Mouse (Mus musculus): Measurements from ENCODE around the gene Olfr645. TPM values are rescaled to one million over a fixed set of nuclear protein-coding genes. Genes with fewer than 3 reads are reported as not detected.

Olfr645 gene
- polyA plus RNA-seq, 1 experiment from 2014 or later, result not detected

- no peaks in the 10 kb centered on the region for H3K9me3 ChIP-seq (ENCODE audit: control insufficient read depth, low read length)
- ATAC-seq, result no peak
- no peak within 1 kb of the TSS for H3K4me3 ChIP-seq (ENCODE audit: low read length)
- no peaks in the 10 kb centered on the region for H3K36me3 ChIP-seq (ENCODE audit: control insufficient read depth, insufficient read depth, low read length)
- H3K9ac ChIP-seq (ENCODE audit: low read depth, low read length), result no peak within 1 kb of the TSS
- H3K4me2 ChIP-seq (ENCODE audit: low read length), result no peak within 1 kb of the TSS
- no peaks in the 10 kb centered on the region for H3K4me1 ChIP-seq (ENCODE audit: control insufficient read depth, insufficient read depth, low read depth, low read length)
- no peaks in the 10 kb centered on the region for H3K27me3 ChIP-seq (replicated peaks; ENCODE audit: control insufficient read depth, insufficient read depth, low read length)
- no peak within 1 kb of the TSS for H3K27ac ChIP-seq (ENCODE audit: low read depth, low read length)
- 86% methylated on average over 1 of the region's 1 CpGs for WGBS
These were observed 50.1 kb downstream of the Olfr645 start, which contains the start of gene Olfr641 for GRCm38 (mm10) chr7:104035145-104035544. Olfr641 (plus strand) TSS chr7:104035445.

Other genes starting within 250 kb of the Olfr645 start
- not detected in 2 replicates for gene Hbb-bh2, start 244.9 kb downstream of the Olfr645 start, polyA plus RNA-seq (2015; fragmentation: Nextera tagmentation; extraction: Ambion mirVana)
- gene Hbb-bh1, start 242.3 kb downstream of the Olfr645 start, polyA plus RNA-seq (2015; fragmentation: Nextera tagmentation; extraction: Ambion mirVana), result 0.37 TPM in 1 of 2 replicates, not detected in the other
- gene Hbb-y, start 232.2 kb downstream of the Olfr645 start, polyA plus RNA-seq (2015; fragmentation: Nextera tagmentation; extraction: Ambion mirVana), result 13.4 and 35.4 TPM in 2 replicates
- not detected in 2 replicates for gene Olfr66, start 199.2 kb downstream of the Olfr645 start, polyA plus RNA-seq (2015; fragmentation: Nextera tagmentation; extraction: Ambion mirVana)
- not detected in 2 replicates for gene Olfr64, start 191.0 kb downstream of the Olfr645 start, polyA plus RNA-seq (2015; fragmentation: Nextera tagmentation; extraction: Ambion mirVana)
- gene Olfr65, start 182.0 kb downstream of the Olfr645 start, polyA plus RNA-seq (2015; fragmentation: Nextera tagmentation; extraction: Ambion mirVana), result not detected in 2 replicates
- not detected in 2 replicates for gene Olfr631, start 156.6 kb downstream of the Olfr645 start, polyA plus RNA-seq (2015; fragmentation: Nextera tagmentation; extraction: Ambion mirVana)
- not detected in 2 replicates for gene Olfr632, start 151.1 kb downstream of the Olfr645 start, polyA plus RNA-seq (2015; fragmentation: Nextera tagmentation; extraction: Ambion mirVana)
- gene Olfr633, start 141.0 kb downstream of the Olfr645 start, polyA plus RNA-seq (2015; fragmentation: Nextera tagmentation; extraction: Ambion mirVana), result not detected in 2 replicates
- gene Olfr635, start 114.3 kb downstream of the Olfr645 start, polyA plus RNA-seq (2015; fragmentation: Nextera tagmentation; extraction: Ambion mirVana), result not detected in 2 replicates
- not detected in 2 replicates for gene Olfr638, start 86.7 kb downstream of the Olfr645 start, polyA plus RNA-seq (2015; fragmentation: Nextera tagmentation; extraction: Ambion mirVana)
- 0.03 TPM in 1 of 2 replicates, not detected in the other for gene Olfr639, start 68.2 kb downstream of the Olfr645 start, polyA plus RNA-seq (2015; fragmentation: Nextera tagmentation; extraction: Ambion mirVana)
- gene Olfr640, start 59.9 kb downstream of the Olfr645 start, polyA plus RNA-seq (2015; fragmentation: Nextera tagmentation; extraction: Ambion mirVana), result not detected in 2 replicates
- not detected in 2 replicates for gene Olfr641, start 50.0 kb downstream of the Olfr645 start, polyA plus RNA-seq (2015; fragmentation: Nextera tagmentation; extraction: Ambion mirVana)
- gene Olfr642, start 32.8 kb downstream of the Olfr645 start, polyA plus RNA-seq (2015; fragmentation: Nextera tagmentation; extraction: Ambion mirVana), result not detected in 2 replicates
- gene 4930516K23Rik, start 24.0 kb downstream of the Olfr645 start, polyA plus RNA-seq (2015; fragmentation: Nextera tagmentation; extraction: Ambion mirVana), result not detected in 2 replicates
- gene Olfr644, start 13.6 kb downstream of the Olfr645 start, polyA plus RNA-seq (2015; fragmentation: Nextera tagmentation; extraction: Ambion mirVana), result not detected in 2 replicates
- not detected in 2 replicates for gene Olfr646, start 19.4 kb upstream of the Olfr645 start, polyA plus RNA-seq (2015; fragmentation: Nextera tagmentation; extraction: Ambion mirVana)
- gene Ubqln5, start 44.4 kb upstream of the Olfr645 start, polyA plus RNA-seq (2015; fragmentation: Nextera tagmentation; extraction: Ambion mirVana), result not detected in 2 replicates
- not detected in 2 replicates for gene Olfr643, start 51.9 kb upstream of the Olfr645 start, polyA plus RNA-seq (2015; fragmentation: Nextera tagmentation; extraction: Ambion mirVana)
- gene Ubqln3, start 57.8 kb upstream of the Olfr645 start, polyA plus RNA-seq (2015; fragmentation: Nextera tagmentation; extraction: Ambion mirVana), result not detected in 2 replicates
- not detected in 2 replicates for gene Ubqlnl, start 65.1 kb upstream of the Olfr645 start, polyA plus RNA-seq (2015; fragmentation: Nextera tagmentation; extraction: Ambion mirVana)
- not detected in 2 replicates for gene Olfm5, start 79.4 kb upstream of the Olfr645 start, polyA plus RNA-seq (2015; fragmentation: Nextera tagmentation; extraction: Ambion mirVana)
- 0.45 and 0.54 TPM in 2 replicates for gene Olfr648, start 97.9 kb upstream of the Olfr645 start, polyA plus RNA-seq (2015; fragmentation: Nextera tagmentation; extraction: Ambion mirVana)
- not detected in 2 replicates for gene Olfr649, start 110.5 kb upstream of the Olfr645 start, polyA plus RNA-seq (2015; fragmentation: Nextera tagmentation; extraction: Ambion mirVana)
- 0.30 and 0.41 TPM in 2 replicates for gene Trim6, start 133.3 kb upstream of the Olfr645 start, polyA plus RNA-seq (2015; fragmentation: Nextera tagmentation; extraction: Ambion mirVana)
- 0.97 and 1.2 TPM in 2 replicates for gene Trim34a, start 159.0 kb upstream of the Olfr645 start, polyA plus RNA-seq (2015; fragmentation: Nextera tagmentation; extraction: Ambion mirVana)
- gene Trim5, start 202.6 kb upstream of the Olfr645 start, polyA plus RNA-seq (2015; fragmentation: Nextera tagmentation; extraction: Ambion mirVana), result 0.21 and 0.24 TPM in 2 replicates
- gene Trim12a, start 230.0 kb upstream of the Olfr645 start, polyA plus RNA-seq (2015; fragmentation: Nextera tagmentation; extraction: Ambion mirVana), result 1.7 and 2.1 TPM in 2 replicates
- not detected in 2 replicates for gene Trim34b, start 244.0 kb upstream of the Olfr645 start, polyA plus RNA-seq (2015; fragmentation: Nextera tagmentation; extraction: Ambion mirVana)